Mouse (Mus musculus) macrophage (primary cell): Measurements from ENCODE around the gene Lgr6. TPM values are rescaled to one million over a fixed set of nuclear protein-coding genes. Genes with fewer than 3 reads are reported as not detected.

Source experiments
- H3K27ac ChIP-seq: fragments of 350-480 bp; formaldehyde crosslinking; 2 replicates; pipeline ENCODE4 v1.9.0; 2021
- H3K36me3 ChIP-seq: fragments of 350-480 bp; formaldehyde crosslinking; 2 replicates; pipeline ENCODE4 v1.9.0; 2021; ENCODE audit errors: inconsistent target
- H3K4me3 ChIP-seq: fragments of 350-480 bp; formaldehyde crosslinking; 2 replicates; pipeline ENCODE4 v1.9.0; 2021; ENCODE audit errors: inconsistent target
- H3K79me2 ChIP-seq: fragments of 350-480 bp; formaldehyde crosslinking; 2 replicates; pipeline ENCODE4 v1.9.0; 2021; ENCODE audit errors: inconsistent target
- WGBS: methylation state at CpG from one replicate; pipeline ENCODE4 v1.1.7; 2026; ENCODE audit warnings: inconsistent platforms; ENCODE audit not compliant: missing documents; 5-methylcytosine and 5-hydroxymethylcytosine counted together
- polyA plus RNA-seq: library from polyadenylated mRNA; stranded (reverse); fragments of 250-400 nt; gene quantifications from 3 replicates; pipeline ENCODE4 v1.2.4, GENCODE M21; 2018; ENCODE audit warnings: inconsistent platforms

Gene Lgr6
- polyA plus RNA-seq, 1 experiment from 2014 or later = not detected

- WGBS = 75% methylated on average over 2 of the region's 2 CpGs
- Histone ChIP-seq H3K4me3 (no peak overlapping the region), H3K79me2 (no peaks in the 10 kb centered on the region), H3K27ac (no peak overlapping the region), H3K36me3 (no peaks in the 10 kb centered on the region)
Observed at GRCm38 (mm10) chr1:135079021-135079420, 26.1 kb downstream of the Lgr6 start.

GRCm38 (mm10) chr1:135076470-135076869, 28.6 kb downstream of the Lgr6 start:
- H3K4me3 ChIP-seq = no peak overlapping the region
- 77% methylated on average over 5 of the region's 5 CpGs for WGBS
- H3K36me3 ChIP-seq = no peaks in the 10 kb centered on the region
- no peaks in the 10 kb centered on the region for H3K79me2 ChIP-seq
- no peak overlapping the region for H3K27ac ChIP-seq

GRCm38 (mm10) chr1:135075270-135075669, 29.8 kb downstream of the Lgr6 start:
- Histone ChIP-seq H3K36me3 (no peaks in the 10 kb centered on the region), H3K27ac (no peak overlapping the region), H3K4me3 (no peak overlapping the region), H3K79me2 (no peaks in the 10 kb centered on the region)
- WGBS = 90% methylated on average over 1 of the region's 1 CpGs

DNA sequence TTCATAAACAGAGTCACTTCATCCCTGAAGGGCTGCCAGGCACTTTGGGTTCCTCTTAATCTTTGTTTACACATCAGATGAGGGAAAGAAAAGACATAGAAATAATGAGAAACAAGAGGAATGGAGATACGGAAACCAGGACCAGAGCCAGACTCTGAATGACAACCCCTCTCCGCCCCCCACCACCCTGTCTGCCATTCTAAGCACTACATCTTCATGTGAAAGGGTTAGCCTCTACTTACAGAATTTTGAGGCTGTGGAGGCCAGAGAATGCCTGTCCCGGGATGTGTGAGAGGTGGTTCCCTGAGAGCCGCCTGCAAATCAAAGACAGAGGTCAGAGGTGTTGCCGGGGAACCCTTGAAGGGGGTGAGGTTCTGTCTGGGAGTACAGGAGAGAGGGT, 32.4 kb downstream of the Lgr6 start:
- Histone ChIP-seq H3K27ac (no peak overlapping the region), H3K79me2 (no peaks in the 10 kb centered on the region)
- WGBS = 78% methylated on average over 5 of the region's 5 CpGs

GRCm38 (mm10) chr1:135069841-135070240, 35.2 kb downstream of the Lgr6 start:
- no peaks in the 10 kb centered on the region for H3K79me2 ChIP-seq
- WGBS = 65% methylated on average over 8 of the region's 8 CpGs
- H3K27ac ChIP-seq = no peak overlapping the region
- H3K4me3 ChIP-seq = no peak overlapping the region
- no peaks in the 10 kb centered on the region for H3K36me3 ChIP-seq

More for the DNA sequence above, 32.4 kb downstream of the Lgr6 start:
- Histone ChIP-seq H3K36me3 (no peaks in the 10 kb centered on the region), H3K4me3 (no peak overlapping the region)

GRCm38 (mm10) chr1:135064525-135064924, 40.6 kb downstream of the Lgr6 start:
- Histone ChIP-seq H3K79me2 (no peaks in the 10 kb centered on the region), H3K4me3 (no peak overlapping the region), H3K36me3 (no peaks in the 10 kb centered on the region), H3K27ac (no peak overlapping the region)
- no CpG with 5 or more reads among the region's 2 CpGs for WGBS

DNA sequence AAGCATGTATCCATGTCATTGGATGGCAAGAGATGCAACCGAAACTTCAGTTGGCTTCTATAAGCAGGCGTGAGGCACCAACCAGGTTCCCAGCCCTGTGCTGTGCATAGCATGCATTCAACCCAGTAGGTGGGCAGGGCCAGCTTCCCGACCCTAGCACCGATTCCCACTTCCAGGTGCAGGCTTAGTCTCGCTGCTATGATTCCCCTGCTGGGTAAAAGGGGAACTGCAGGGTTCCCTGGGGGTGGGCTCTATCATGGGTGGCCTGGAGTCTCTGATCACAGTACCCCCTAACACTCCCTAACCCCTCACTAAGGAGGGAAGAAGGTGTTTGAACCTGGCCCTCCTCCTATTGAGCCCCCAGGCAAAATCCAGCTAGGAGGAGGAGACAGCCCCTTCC, 42.1 kb downstream of the Lgr6 start:
- no peaks in the 10 kb centered on the region for H3K36me3 ChIP-seq
- H3K4me3 ChIP-seq = no peak overlapping the region
- 89% methylated on average over 5 of the region's 5 CpGs for WGBS
- no peak overlapping the region for H3K27ac ChIP-seq
- H3K79me2 ChIP-seq = no peaks in the 10 kb centered on the region

DNA sequence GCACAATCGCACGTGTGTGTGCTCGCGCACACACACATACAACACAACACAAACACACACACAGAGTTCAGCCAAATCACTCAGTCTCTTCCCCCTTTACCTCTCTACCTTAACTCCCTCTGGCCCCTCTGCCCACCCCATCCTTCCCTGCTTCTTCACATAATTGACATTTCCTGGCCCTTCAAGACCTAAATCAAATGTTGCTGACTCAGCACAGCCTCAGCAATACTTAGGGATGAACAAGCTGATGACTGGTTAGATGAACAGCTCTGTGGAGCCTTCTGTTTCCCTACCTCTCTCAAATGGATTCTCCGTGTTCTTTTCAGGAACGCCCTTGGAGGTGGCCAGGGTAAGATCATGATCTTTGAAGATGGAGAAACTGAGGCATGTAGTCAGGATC, 43.8 kb downstream of the Lgr6 start:
- Histone ChIP-seq H3K79me2 (no peaks in the 10 kb centered on the region), H3K36me3 (no peaks in the 10 kb centered on the region), H3K4me3 (no peak overlapping the region), H3K27ac (no peak overlapping the region)
- WGBS = 97% methylated on average over 6 of the region's 6 CpGs

DNA sequence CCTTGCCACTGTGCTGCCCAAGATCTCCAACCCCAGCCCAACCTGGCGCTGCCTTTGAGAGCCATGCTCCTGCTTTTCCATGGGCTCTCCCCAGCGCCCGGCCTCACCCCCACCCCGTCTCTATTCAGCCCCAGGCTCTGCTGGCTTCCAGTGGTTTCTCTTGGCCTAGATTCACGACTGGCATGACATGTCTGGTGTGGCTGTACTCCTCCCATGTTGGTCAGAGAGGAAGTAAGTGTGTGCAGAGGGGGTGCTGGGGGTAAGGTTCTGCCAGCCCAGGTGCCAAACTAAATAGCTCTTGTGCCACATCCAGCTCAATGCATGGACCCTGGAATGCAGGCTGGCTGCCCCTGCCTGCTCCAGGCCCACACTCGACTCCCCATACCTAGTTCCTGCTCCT, 44.9 kb downstream of the Lgr6 start:
- WGBS = 19% methylated on average over 6 of the region's 6 CpGs
- Histone ChIP-seq H3K27ac (no peak overlapping the region), H3K36me3 (no peaks in the 10 kb centered on the region), H3K79me2 (no peaks in the 10 kb centered on the region), H3K4me3 (no peak overlapping the region)

- H3K36me3 ChIP-seq = no peaks in the 10 kb centered on the region
- WGBS = 83% methylated on average over 8 of the region's 8 CpGs
- no peaks in the 10 kb centered on the region for H3K79me2 ChIP-seq
- no peak overlapping the region for H3K27ac ChIP-seq
- H3K4me3 ChIP-seq = no peak overlapping the region
Observed at GRCm38 (mm10) chr1:135056901-135057300, 48.2 kb downstream of the Lgr6 start.

DNA sequence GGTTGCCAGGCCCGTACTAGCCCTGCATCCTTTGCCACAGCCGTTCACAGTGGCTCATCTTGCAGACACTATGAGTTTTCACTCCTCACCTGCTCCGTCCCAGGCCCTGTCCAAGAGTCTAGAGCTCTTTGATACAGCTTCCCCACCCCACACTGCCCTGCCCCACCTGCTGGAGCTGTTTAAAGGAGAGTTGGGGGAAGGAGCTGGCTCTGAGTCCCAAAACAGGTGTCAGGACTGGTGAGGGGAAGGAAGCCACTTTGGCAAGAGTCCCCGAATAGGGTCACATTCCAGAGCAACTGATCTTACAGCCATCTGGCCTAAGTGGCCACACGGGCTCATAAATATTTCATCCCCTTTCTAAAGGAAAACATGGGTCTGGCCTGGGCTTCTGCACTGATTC, 51.0 kb downstream of the Lgr6 start:
- H3K36me3 ChIP-seq = no peaks in the 10 kb centered on the region
- WGBS = 74% methylated on average over 5 of the region's 5 CpGs
- H3K27ac ChIP-seq = no peak overlapping the region
- no peaks in the 10 kb centered on the region for H3K79me2 ChIP-seq
- no peak overlapping the region for H3K4me3 ChIP-seq

DNA sequence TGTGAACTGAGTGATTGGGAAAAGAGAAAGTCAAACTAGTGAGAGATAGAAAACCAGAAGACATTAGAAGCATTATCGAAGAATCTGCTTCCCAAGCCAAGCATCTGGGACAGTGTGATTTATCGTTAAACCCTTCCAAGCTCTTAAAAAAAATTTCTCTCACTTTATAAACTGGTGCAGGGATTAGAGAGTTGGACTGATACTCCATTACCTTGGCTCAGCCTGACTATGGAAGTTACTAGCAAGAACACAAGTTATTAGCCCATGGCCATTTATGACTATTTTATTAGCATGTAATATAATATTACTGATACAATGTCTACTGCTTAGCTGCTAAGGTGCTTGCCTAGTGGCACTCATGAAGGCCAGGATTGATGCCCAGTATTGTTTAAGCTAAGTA, 60.6 kb downstream of the Lgr6 start:
- no peaks in the 10 kb centered on the region for H3K36me3 ChIP-seq
- no peak overlapping the region for H3K4me3 ChIP-seq
- no peak overlapping the region for H3K27ac ChIP-seq
- H3K79me2 ChIP-seq = no peaks in the 10 kb centered on the region
- WGBS = 95% methylated on average over 2 of the region's 2 CpGs

GRCm38 (mm10) chr1:135036297-135036696, 68.8 kb downstream of the Lgr6 start:
- H3K27ac ChIP-seq = no peak overlapping the region
- H3K79me2 ChIP-seq = no peaks in the 10 kb centered on the region
- WGBS = 11% methylated on average over 5 of the region's 5 CpGs
- H3K36me3 ChIP-seq = no peaks in the 10 kb centered on the region
- no peak overlapping the region for H3K4me3 ChIP-seq

- H3K36me3 ChIP-seq = no peaks in the 10 kb centered on the region
- no peak overlapping the region for H3K27ac ChIP-seq
- no peak overlapping the region for H3K4me3 ChIP-seq
- H3K79me2 ChIP-seq = no peaks in the 10 kb centered on the region
- WGBS = 89% methylated on average over 7 of the region's 8 CpGs
Observed at GRCm38 (mm10) chr1:135032658-135033057, 72.4 kb downstream of the Lgr6 start.

- Histone ChIP-seq H3K4me3 (no peak overlapping the region), H3K79me2 (no peaks in the 10 kb centered on the region), H3K27ac (no peak overlapping the region), H3K36me3 (no peaks in the 10 kb centered on the region)
- WGBS = 81% methylated on average over 2 of the region's 2 CpGs
Observed at GRCm38 (mm10) chr1:135030121-135030520, 75.0 kb downstream of the Lgr6 start.

DNA sequence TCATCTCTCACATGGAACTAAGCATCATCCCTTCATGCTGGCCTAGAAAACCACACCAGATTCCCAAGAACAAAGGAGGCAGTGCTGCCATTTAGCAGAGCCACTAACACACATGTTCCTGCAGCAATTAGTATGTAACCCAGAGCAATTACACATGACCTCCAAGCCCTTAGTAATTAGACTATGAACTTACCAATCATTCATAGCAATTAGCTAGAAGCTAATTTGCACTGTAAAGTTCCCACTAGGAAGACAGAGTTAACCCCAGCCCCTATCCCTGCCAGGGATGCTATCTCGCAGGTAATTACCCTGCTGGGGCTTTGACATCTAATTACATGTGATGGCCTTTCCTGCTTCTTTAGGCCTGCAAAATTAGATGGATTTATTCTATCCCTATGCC, 78.8 kb downstream of the Lgr6 start:
- WGBS = 100% methylated on average over 1 of the region's 1 CpGs
- H3K36me3 ChIP-seq = no peaks in the 10 kb centered on the region
- no peaks in the 10 kb centered on the region for H3K79me2 ChIP-seq
- H3K4me3 ChIP-seq = no peak overlapping the region
- no peak overlapping the region for H3K27ac ChIP-seq
